Mouse (Mus musculus): ENCODE data around the gene Piezo1.

- TF ChIP-seq POLR2A (IDR thresholded peaks at IDR 0.05; ENCODE audit: insufficient read depth, low read depth, low read length) (no peak), CTCF (IDR thresholded peaks at IDR 0.05; ENCODE audit: insufficient read depth, low read depth, low read length) (no peak)
Measured at GRCm38 (mm10) chr8:122537033-122537432, 14.1 kb downstream of the Piezo1 start.

All from olfactory bulb, adult 2 months (tissue).